Mouse (Mus musculus) limb, embryonic 15.5 days (tissue): ENCODE measurements around the gene Tmem186. TPM values are rescaled to one million over a fixed set of nuclear protein-coding genes. Genes with fewer than 3 reads are reported as not detected.

ENCODE experiments used
- ATAC-seq: fragments of 200-750 bp; cut with Nextera tagmentation; 2 replicates; pipeline ENCODE4 v1.8.0; 2017; ENCODE audit warnings: low read depth, moderate TSS enrichment; ENCODE audit not compliant: insufficient number of reproducible peaks, low FRiP score, low TSS enrichment
- H3K27ac ChIP-seq: fragments of 300-500 bp; sonication (generic); 2 replicates; pipeline ENCODE4 v1.5.1; 2015; ENCODE audit warnings: moderate library complexity, mild to moderate bottlenecking, inconsistent platforms
- H3K27me3 ChIP-seq: fragments of 300-500 bp; sonication (generic); 2 replicates; pipeline ENCODE4 v1.6.1; 2015; ENCODE audit warnings: inconsistent platforms
- H3K36me3 ChIP-seq: fragments of 300-500 bp; sonication (generic); 2 replicates; pipeline ENCODE4 v1.6.1; 2015; ENCODE audit warnings: inconsistent platforms
- H3K4me1 ChIP-seq: fragments of 300-500 bp; sonication (generic); 2 replicates; pipeline ENCODE4 v1.6.1; 2015; ENCODE audit warnings: inconsistent platforms
- H3K4me2 ChIP-seq: fragments of 300-500 bp; sonication (generic); 2 replicates; pipeline ENCODE4 v1.6.1; 2015; ENCODE audit warnings: mild to moderate bottlenecking, inconsistent platforms
- H3K4me3 ChIP-seq: fragments of 300-500 bp; sonication (generic); 2 replicates; pipeline ENCODE4 v1.5.1; 2015; ENCODE audit warnings: mild to moderate bottlenecking, inconsistent platforms
- H3K9ac ChIP-seq: fragments of 300-500 bp; sonication (generic); 2 replicates; pipeline ENCODE4 v1.6.1; 2015; ENCODE audit warnings: inconsistent platforms
- H3K9me3 ChIP-seq: fragments of 300-500 bp; sonication (generic); 2 replicates; pipeline ENCODE4 v1.6.1; 2016; ENCODE audit warnings: inconsistent platforms
- WGBS: fragments of 180-500 bp; shearing (Covaris S2); methylation state at CpG from one replicate; pipeline ENCODE4 v1.1.7; 2015; 5-methylcytosine and 5-hydroxymethylcytosine counted together
- microRNA-seq: library from miRNA; unstranded; fragments of <30 nt; microRNA quantifications from one replicate; pipeline ENCODE4, GENCODE M21; 2016
- polyA plus RNA-seq: library from polyadenylated mRNA; unstranded; fragments of >200 nt; fragmentation: Nextera tagmentation; extraction: Ambion mirVana; gene quantifications from 2 replicates; pipeline ENCODE4 v1.2.1, GENCODE M21; 2015

The Tmem186 gene
- polyA plus RNA-seq, 1 experiment from 2014 or later, result 18.8 TPM

- no peak for ATAC-seq
- no peak overlapping the region for H3K4me3 ChIP-seq
- H3K36me3 ChIP-seq, result 0 out of 2 replicates have a peak, but pooled peaks cover 10% of the 10 kb centered on the region
- no peak overlapping the region for H3K9ac ChIP-seq
- no peak overlapping the region for H3K27ac ChIP-seq
- no peaks in the 10 kb centered on the region for H3K9me3 ChIP-seq
- 88% methylated on average over 5 of the region's 5 CpGs for WGBS
- H3K27me3 ChIP-seq, result no peaks in the 10 kb centered on the region
- H3K4me1 ChIP-seq, result no peaks in the 10 kb centered on the region
- H3K4me2 ChIP-seq, result no peak overlapping the region
These were observed 40.0 kb downstream of the Tmem186 start for GRCm38 (mm10) chr16:8597516-8597915.

- Histone ChIP-seq H3K9me3 (no peaks in the 10 kb centered on the region), H3K27ac (no peak overlapping the region), H3K9ac (no peak overlapping the region), H3K4me1 (no peaks in the 10 kb centered on the region), H3K4me2 (no peak overlapping the region), H3K27me3 (no peaks in the 10 kb centered on the region), H3K36me3 (0 out of 2 replicates have a peak, but pooled peaks cover 3% of the 10 kb centered on the region), H3K4me3 (no peak overlapping the region)
- 76% methylated on average over 4 of the region's 4 CpGs for WGBS
- ATAC-seq, result no peak
These were observed 41.2 kb downstream of the Tmem186 start for GRCm38 (mm10) chr16:8596336-8596735.

- Histone ChIP-seq H3K36me3 (0 out of 2 replicates have a peak, but pooled peaks cover 3% of the 10 kb centered on the region), H3K27me3 (no peaks in the 10 kb centered on the region), H3K9me3 (no peaks in the 10 kb centered on the region), H3K9ac (no peak overlapping the region), H3K27ac (no peak overlapping the region), H3K4me2 (no peak overlapping the region), H3K4me3 (no peak overlapping the region), H3K4me1 (no peaks in the 10 kb centered on the region)
- no peak for ATAC-seq
- WGBS, result 77% methylated on average over 4 of the region's 4 CpGs
These were observed 42.1 kb downstream of the Tmem186 start for GRCm38 (mm10) chr16:8595411-8595810.

GRCm38 (mm10) chr16:8585056-8585455 lies 52.5 kb downstream of the Tmem186 start:
- no peaks in the 10 kb centered on the region for H3K27me3 ChIP-seq
- H3K9ac ChIP-seq, result no peak overlapping the region
- no peaks in the 10 kb centered on the region for H3K9me3 ChIP-seq
- 74% methylated on average over 5 of the region's 5 CpGs for WGBS
- H3K27ac ChIP-seq, result no peak overlapping the region
- H3K4me1 ChIP-seq, result no peaks in the 10 kb centered on the region
- H3K4me2 ChIP-seq, result no peak overlapping the region
- H3K4me3 ChIP-seq, result no peak overlapping the region
- no peak for ATAC-seq
- H3K36me3 ChIP-seq, result peaks cover 49% of the 10 kb centered on the region

- WGBS, result 86% methylated on average over 1 of the region's 1 CpGs
- Histone ChIP-seq H3K36me3 (peaks cover 42% of the 10 kb centered on the region), H3K4me1 (no peaks in the 10 kb centered on the region), H3K27me3 (no peaks in the 10 kb centered on the region), H3K27ac (no peak overlapping the region), H3K9ac (no peak overlapping the region), H3K4me3 (no peak overlapping the region), H3K9me3 (no peaks in the 10 kb centered on the region), H3K4me2 (no peak overlapping the region)
- ATAC-seq, result no peak
These were observed 53.3 kb downstream of the Tmem186 start for GRCm38 (mm10) chr16:8584248-8584647.

Small RNAs within 50 kb of the gene (microRNA-seq; reads per million reads assigned to microRNA genes)
- not detected for gene Gm22137

Other genes with a start within 250 kb of the Tmem186 start
- gene Tmem114, start 212.6 kb downstream of the Tmem186 start, polyA plus RNA-seq, result 0.12 TPM in 1 of 2 replicates, not detected in the other
- 19.5 and 21.1 TPM in 2 replicates for gene Mettl22, start 166.9 kb downstream of the Tmem186 start, polyA plus RNA-seq
- 19.8 and 24.0 TPM in 2 replicates for gene Abat, start 124.3 kb downstream of the Tmem186 start, polyA plus RNA-seq
- gene Pmm2, start within 50 bp of the Tmem186 start, polyA plus RNA-seq, result 52.8 and 55.1 TPM in 2 replicates
- 85.1 and 85.5 TPM in 2 replicates for gene Carhsp1, start 34.4 kb upstream of the Tmem186 start, polyA plus RNA-seq
- 0.32 TPM in 1 of 2 replicates, not detected in the other for gene Gm5767, start 43.1 kb upstream of the Tmem186 start, polyA plus RNA-seq
- gene Usp7, start 154.6 kb upstream of the Tmem186 start, polyA plus RNA-seq, result 27.8 and 28.9 TPM in 2 replicates
- 16.9 and 20.9 TPM in 2 replicates for gene 1810013L24Rik, start 192.4 kb upstream of the Tmem186 start, polyA plus RNA-seq